Mouse (Mus musculus) E14TG2a.4 (cell line): ENCODE measurements around the gene Prkca.

Source experiments
- CTCF ChIP-seq: conservative IDR thresholded peaks from 2 replicates; pipeline ENCODE4 v1.5.1; 2014; ENCODE audit warnings: low read length
- NANOG ChIP-seq: IDR thresholded peaks from 2 replicates; pipeline ENCODE4 v1.6.1; 2014; ENCODE audit warnings: borderline replicate concordance, low read length, mixed read lengths
- POU5F1 ChIP-seq: IDR thresholded peaks from 2 replicates; pipeline ENCODE4 v1.6.1; 2014; ENCODE audit warnings: low read length, borderline replicate concordance

DNA sequence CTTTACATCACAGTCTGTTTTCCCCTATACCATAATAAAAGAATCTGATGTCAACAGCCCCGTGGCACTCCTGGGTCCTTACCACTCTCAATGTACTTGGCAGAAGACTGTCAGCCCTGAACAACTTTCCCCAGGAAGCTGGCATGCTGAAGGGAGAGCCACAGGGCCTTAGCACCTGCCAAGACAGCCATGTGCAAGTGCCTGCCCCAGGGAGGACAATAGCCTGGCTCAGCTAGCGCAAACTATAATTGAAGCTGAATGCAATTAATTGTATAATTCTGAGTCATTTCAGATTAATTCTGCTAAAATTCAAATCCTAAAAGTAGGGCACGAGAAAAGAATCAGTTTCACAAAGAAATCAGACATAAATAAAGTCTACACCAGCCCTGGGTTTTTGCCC lies 121.7 kb downstream of the Prkca start:
- no peak for TF ChIP-seq CTCF
- TF ChIP-seq NANOG = no peak
- no peak for TF ChIP-seq POU5F1
